Mouse (Mus musculus): ENCODE data around the gene Nt5c1b. TPM values are rescaled to one million over a fixed set of nuclear protein-coding genes. Genes with fewer than 3 reads are reported as not detected.

Nt5c1b gene
- total RNA-seq, 2 experiments from 2014 or later: not detected

Other genes with a start within 250 kb of the Nt5c1b start
- gene Rdh14, start 20.8 kb downstream of the Nt5c1b start, total RNA-seq (2014; fragmentation: Nextera tagmentation): 17.5 and 24.5 TPM in 2 replicates
- 11.7 and 12.5 TPM in 2 replicates for gene Rdh14, start 20.8 kb downstream of the Nt5c1b start, total RNA-seq (2017)

All from granulocyte monocyte progenitor cell, adult 5-6 weeks (primary cell).